Mouse (Mus musculus): ENCODE results near the gene Mest. TPM values are rescaled to one million over a fixed set of nuclear protein-coding genes. Genes with fewer than 3 reads are reported as not detected.

Gene Mest
- polyA plus RNA-seq, 1 experiment from 2014 or later, result 156 TPM

GRCm38 (mm10) chr6:30714891-30715471 lies 8.4 kb upstream of the Mest start:
- no peaks in the 10 kb centered on the region for H3K9me3 ChIP-seq (ENCODE audit: control insufficient read depth, low read length)
- WGBS, result 65% methylated on average over 5 of the region's 5 CpGs
- H3K4me1 ChIP-seq (replicated peaks; ENCODE audit: control insufficient read depth, insufficient read depth), result 0 out of 2 replicates have a peak, but pooled peaks cover 2% of the 10 kb centered on the region
- H3K4me2 ChIP-seq (replicated peaks; ENCODE audit: low read depth), result no peak overlapping the region
- H3K9ac ChIP-seq (ENCODE audit: low read length), result no peak overlapping the region
- H3K36me3 ChIP-seq (ENCODE audit: control insufficient read depth, insufficient read depth, low read length), result no peaks in the 10 kb centered on the region
- ATAC-seq (ENCODE audit: low FRiP score, low TSS enrichment) (no peak), DNase-seq (ENCODE audit: low spot score) (no peak)
- TF ChIP-seq CTCF (IDR thresholded peaks at IDR 0.05; ENCODE audit: low read depth), result no peak
- TF ChIP-seq EP300 (optimal IDR thresholded peaks at IDR 0.05), result no peak
- no peaks in the 10 kb centered on the region for H3K27me3 ChIP-seq (ENCODE audit: control insufficient read depth, insufficient read depth, low read length)
- H3K27ac ChIP-seq (replicated peaks), result 0 out of 2 replicates have a peak overlapping the region, but pooled peaks have one; percentile 18
- H3K4me3 ChIP-seq (ENCODE audit: low read depth, low read length), result no peak overlapping the region

- TF ChIP-seq EP300 (optimal IDR thresholded peaks at IDR 0.05) (no peak), CTCF (IDR thresholded peaks at IDR 0.05; ENCODE audit: low read depth) (no peak)
- ATAC-seq (ENCODE audit: low FRiP score, low TSS enrichment), result no peak
- no peak for DNase-seq (ENCODE audit: low spot score)
- Histone ChIP-seq H3K36me3 (ENCODE audit: control insufficient read depth, insufficient read depth, low read length) (no peaks in the 10 kb centered on the region), H3K4me3 (ENCODE audit: low read depth, low read length) (no peak overlapping the region), H3K4me1 (replicated peaks; ENCODE audit: control insufficient read depth, insufficient read depth) (peaks cover 4% of the 10 kb centered on the region; the same call in 1 of the 2 replicates), H3K9me3 (ENCODE audit: control insufficient read depth, low read length) (no peaks in the 10 kb centered on the region), H3K27me3 (ENCODE audit: control insufficient read depth, insufficient read depth, low read length) (no peaks in the 10 kb centered on the region), H3K4me2 (replicated peaks; ENCODE audit: low read depth) (no peak overlapping the region), H3K9ac (ENCODE audit: low read length) (no peak overlapping the region), H3K27ac (replicated peaks) (no peak overlapping the region)
- 58% methylated on average over 7 of the region's 7 CpGs for WGBS
These were observed 6.6 kb upstream of the Mest start for GRCm38 (mm10) chr6:30716796-30717195.

- WGBS, result 74% methylated on average over 4 of the region's 4 CpGs
- no peak for TF ChIP-seq EP300 (optimal IDR thresholded peaks at IDR 0.05)
- no peak for TF ChIP-seq CTCF (IDR thresholded peaks at IDR 0.05; ENCODE audit: low read depth)
- no peaks in the 10 kb centered on the region for H3K27me3 ChIP-seq (ENCODE audit: control insufficient read depth, insufficient read depth, low read length)
- no peaks in the 10 kb centered on the region for H3K36me3 ChIP-seq (ENCODE audit: control insufficient read depth, insufficient read depth, low read length)
- H3K27ac ChIP-seq (replicated peaks), result no peak overlapping the region
- H3K4me2 ChIP-seq (replicated peaks; ENCODE audit: low read depth), result no peak overlapping the region
- H3K4me1 ChIP-seq (replicated peaks; ENCODE audit: control insufficient read depth, insufficient read depth), result peaks cover 4% of the 10 kb centered on the region; the same call in 1 of the 2 replicates
- no peak for ATAC-seq (ENCODE audit: low FRiP score, low TSS enrichment)
- no peak overlapping the region for H3K4me3 ChIP-seq (ENCODE audit: low read depth, low read length)
- no peaks in the 10 kb centered on the region for H3K9me3 ChIP-seq (ENCODE audit: control insufficient read depth, low read length)
- no peak overlapping the region for H3K9ac ChIP-seq (ENCODE audit: low read length)
- no peak for DNase-seq (ENCODE audit: low spot score)
These were observed 772 bp upstream of the Mest start for GRCm38 (mm10) chr6:30722385-30723164.

GRCm38 (mm10) chr6:30730301-30730971 lies 7.1 kb downstream of the Mest start:
- Histone ChIP-seq H3K4me3 (ENCODE audit: low read depth, low read length) (no peak overlapping the region), H3K4me2 (replicated peaks; ENCODE audit: low read depth) (no peak overlapping the region), H3K36me3 (ENCODE audit: control insufficient read depth, insufficient read depth, low read length) (no peaks in the 10 kb centered on the region), H3K4me1 (replicated peaks; ENCODE audit: control insufficient read depth, insufficient read depth) (no peaks in the 10 kb centered on the region), H3K27me3 (ENCODE audit: control insufficient read depth, insufficient read depth, low read length) (no peaks in the 10 kb centered on the region), H3K9ac (ENCODE audit: low read length) (no peak overlapping the region), H3K27ac (replicated peaks) (0 out of 2 replicates have a peak overlapping the region, but pooled peaks have one; percentile 30), H3K9me3 (ENCODE audit: control insufficient read depth, low read length) (no peaks in the 10 kb centered on the region; the same call in 1 of the 2 replicates)
- ATAC-seq (ENCODE audit: low FRiP score, low TSS enrichment), result peak; percentile 21; the same call in 1 of the 2 replicates
- DNase-seq (ENCODE audit: low spot score), result no peak
- WGBS, result 32% methylated on average over 12 of the region's 12 CpGs
- TF ChIP-seq EP300 (optimal IDR thresholded peaks at IDR 0.05), result no peak
- TF ChIP-seq CTCF (IDR thresholded peaks at IDR 0.05; ENCODE audit: low read depth), result no peak

- WGBS, result 49% methylated on average over 18 of the region's 18 CpGs
- Histone ChIP-seq H3K4me3 (ENCODE audit: low read depth, low read length) (no peak overlapping the region), H3K9me3 (ENCODE audit: control insufficient read depth, low read length) (peaks cover 7% of the 10 kb centered on the region; the same call in 1 of the 2 replicates), H3K27me3 (ENCODE audit: control insufficient read depth, insufficient read depth, low read length) (no peaks in the 10 kb centered on the region), H3K4me2 (replicated peaks; ENCODE audit: low read depth) (no peak overlapping the region), H3K9ac (ENCODE audit: low read length) (no peak overlapping the region), H3K4me1 (replicated peaks; ENCODE audit: control insufficient read depth, insufficient read depth) (no peaks in the 10 kb centered on the region), H3K36me3 (ENCODE audit: control insufficient read depth, insufficient read depth, low read length) (no peaks in the 10 kb centered on the region), H3K27ac (replicated peaks) (no peak overlapping the region)
- ATAC-seq (ENCODE audit: low FRiP score, low TSS enrichment) (no peak), DNase-seq (ENCODE audit: low spot score) (no peak)
- TF ChIP-seq CTCF (IDR thresholded peaks at IDR 0.05; ENCODE audit: low read depth) (peak; percentile 12; the same call in 1 of the 2 replicates), EP300 (optimal IDR thresholded peaks at IDR 0.05) (no peak)
These were observed 9.3 kb downstream of the Mest start for GRCm38 (mm10) chr6:30732571-30733130.

All from stomach, postnatal 0 days (tissue).